Mouse (Mus musculus): Measurements from ENCODE around the gene Ccdc92b. TPM values are rescaled to one million over a fixed set of nuclear protein-coding genes. Genes with fewer than 3 reads are reported as not detected.

Ccdc92b gene
- polyA plus RNA-seq, 1 experiment: not detected

DNA sequence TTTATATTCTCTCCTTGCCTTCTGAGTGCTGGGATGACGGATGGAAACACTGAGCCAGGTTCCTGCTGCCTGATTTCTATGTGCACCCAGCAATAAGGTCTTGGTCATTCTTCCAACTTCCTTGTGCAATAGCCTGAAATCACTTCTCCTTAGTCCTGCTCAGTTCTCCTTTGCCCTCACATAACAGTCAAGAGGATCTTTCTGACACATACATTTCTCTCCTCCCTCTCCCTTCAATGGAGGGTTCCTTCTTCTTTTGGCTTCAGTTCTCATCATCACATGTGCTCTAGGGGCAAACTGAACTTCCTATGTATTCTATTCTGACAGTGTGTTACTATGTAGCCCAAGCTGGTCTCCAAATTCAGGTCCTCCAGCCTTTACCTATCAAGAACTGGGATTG is 28.6 kb downstream of the Ccdc92b start:
- 96% methylated on average over 1 of the region's 1 CpGs for WGBS
- no peak overlapping the region for H3K4me3 ChIP-seq (ENCODE audit: insufficient read depth, low read depth, low read length)
- no peak for TF ChIP-seq POLR2A (IDR thresholded peaks at IDR 0.05; ENCODE audit: insufficient read depth, low read depth, low read length)
- TF ChIP-seq CTCF (IDR thresholded peaks at IDR 0.05; ENCODE audit: insufficient read depth, low read depth, low read length): no peak
- H3K4me1 ChIP-seq (ENCODE audit: control insufficient read depth, insufficient read depth, low read length): peaks cover 21% of the 10 kb centered on the region
- H3K27ac ChIP-seq (ENCODE audit: insufficient read depth, low read depth, low read length): no peak overlapping the region

DNA sequence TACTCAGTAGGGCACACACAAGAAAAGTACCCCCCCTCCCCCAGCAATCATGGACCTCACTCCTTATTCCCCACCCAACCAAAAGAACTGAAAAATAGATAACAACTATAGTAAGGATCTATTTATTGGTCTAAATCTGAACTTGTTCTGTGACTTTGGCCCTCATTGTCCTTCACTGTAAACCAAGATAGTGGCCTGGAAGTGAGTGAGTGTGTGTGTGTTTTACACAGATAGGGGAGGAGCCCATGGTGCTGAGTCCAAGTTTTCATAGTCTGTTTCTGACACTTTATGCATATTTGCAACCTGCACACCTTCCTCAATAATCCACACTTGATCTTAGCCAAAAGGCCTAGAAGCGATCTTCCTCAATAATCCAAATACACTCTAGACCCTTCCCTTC is 29.3 kb downstream of the Ccdc92b start:
- Histone ChIP-seq H3K4me1 (ENCODE audit: control insufficient read depth, insufficient read depth, low read length) (peaks cover 28% of the 10 kb centered on the region), H3K4me3 (ENCODE audit: insufficient read depth, low read depth, low read length) (peak overlapping the region; percentile 78), H3K27ac (ENCODE audit: insufficient read depth, low read depth, low read length) (peak overlapping the region; percentile 54)
- TF ChIP-seq CTCF (IDR thresholded peaks at IDR 0.05; ENCODE audit: insufficient read depth, low read depth, low read length) (no peak), POLR2A (IDR thresholded peaks at IDR 0.05; ENCODE audit: insufficient read depth, low read depth, low read length) (no peak)
- WGBS: 0% methylated on average over 1 of the region's 1 CpGs

DNA sequence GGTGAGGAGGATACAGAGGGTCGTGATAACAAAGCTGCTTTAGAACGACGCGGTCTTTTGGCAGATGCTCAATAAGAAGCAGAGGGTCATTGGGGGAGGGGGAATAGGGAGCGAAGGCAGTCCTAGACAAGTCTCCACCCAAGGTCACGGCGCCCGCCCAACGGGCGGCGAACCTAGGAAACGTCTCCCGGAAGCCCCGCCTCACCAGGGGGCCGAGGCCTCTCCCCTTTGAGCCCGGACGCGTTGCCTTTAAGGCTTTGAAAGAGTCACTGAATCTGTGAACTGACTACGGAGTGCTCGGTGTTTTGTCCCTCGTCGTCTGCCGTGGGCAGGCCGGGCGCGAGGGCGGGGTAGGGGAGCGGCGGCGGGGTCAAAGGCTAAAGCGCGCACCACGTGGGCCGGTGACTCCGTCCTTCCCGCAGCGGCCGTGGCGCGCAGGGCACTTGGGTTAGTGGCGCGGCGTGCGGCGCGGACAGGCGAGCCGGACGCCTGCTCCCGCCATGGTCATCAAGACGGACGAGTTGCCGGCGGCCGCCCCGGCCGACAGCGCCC is 29.8 kb downstream of the Ccdc92b start, which contains the start of gene Cluh:
Gene Cluh (plus strand): TSS at position 401 of the 552 bp plus-strand sequence.
- peak; percentile 42; the same call in 1 of the 2 replicates for TF ChIP-seq POLR2A (IDR thresholded peaks at IDR 0.05; ENCODE audit: insufficient read depth, low read depth, low read length)
- no peak for TF ChIP-seq CTCF (IDR thresholded peaks at IDR 0.05; ENCODE audit: insufficient read depth, low read depth, low read length)
- peak within 1 kb of the TSS; percentile 78 for H3K4me3 ChIP-seq (ENCODE audit: insufficient read depth, low read depth, low read length)
- under 1% methylated on average over 58 of the region's 58 CpGs for WGBS

DNA sequence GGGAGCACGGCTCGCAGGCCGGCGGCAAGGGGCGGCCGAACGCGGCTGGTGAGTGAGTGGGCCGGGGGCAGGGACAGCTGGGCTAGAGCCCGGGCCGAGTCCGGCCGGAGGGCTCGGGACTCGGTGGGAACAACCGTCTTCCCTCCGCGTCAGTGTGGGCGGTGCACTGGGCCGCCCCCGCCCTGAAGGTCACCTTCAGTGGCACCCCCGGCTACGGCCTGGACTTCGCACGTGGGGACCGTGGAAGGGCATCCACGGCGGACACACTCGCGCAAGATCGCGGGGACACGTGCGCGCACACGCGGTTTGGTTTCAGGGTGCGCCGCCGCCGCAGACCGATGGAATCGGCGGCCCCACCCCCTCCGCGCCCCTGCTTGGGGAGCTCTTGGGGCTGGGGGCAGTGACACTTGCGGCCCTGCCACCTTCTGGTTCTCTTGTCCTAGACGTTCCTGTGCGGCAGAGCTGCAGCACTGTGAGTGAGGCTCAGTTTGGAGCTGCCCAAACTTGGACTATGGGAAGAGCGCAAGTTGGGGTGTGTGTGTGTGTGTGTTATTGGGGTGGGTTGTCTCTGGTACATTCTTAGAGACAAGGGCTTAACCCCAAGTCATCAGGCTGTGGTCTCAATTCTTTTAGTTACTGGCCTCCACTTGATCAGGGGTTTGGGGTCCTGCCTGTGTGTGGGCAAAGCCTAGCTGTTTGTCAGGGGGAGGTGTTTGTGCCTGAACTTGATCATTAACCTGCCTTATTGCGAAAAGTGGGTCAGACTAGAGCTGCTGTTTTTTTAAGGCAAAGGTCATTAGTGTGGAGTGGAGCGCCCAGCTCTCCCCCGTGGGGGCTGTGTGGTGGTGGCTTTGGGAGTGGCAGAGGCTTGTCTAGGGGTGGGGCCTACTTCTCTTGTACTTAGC is 30.5 kb downstream of the Ccdc92b start:
- Histone ChIP-seq H3K4me3 (ENCODE audit: insufficient read depth, low read depth, low read length) (peak overlapping the region; percentile 78), H3K4me1 (ENCODE audit: control insufficient read depth, insufficient read depth, low read length) (peaks cover 35% of the 10 kb centered on the region), H3K27ac (ENCODE audit: insufficient read depth, low read depth, low read length) (peak overlapping the region; percentile 2; the same call in 1 of the 2 replicates)
- 1% methylated on average over 53 of the region's 53 CpGs for WGBS
- no peak for TF ChIP-seq CTCF (IDR thresholded peaks at IDR 0.05; ENCODE audit: insufficient read depth, low read depth, low read length)
- no peak for TF ChIP-seq POLR2A (IDR thresholded peaks at IDR 0.05; ENCODE audit: insufficient read depth, low read depth, low read length)

More for the DNA sequence above, 29.8 kb downstream of the Ccdc92b start, which contains the start of gene Cluh:
- H3K27ac ChIP-seq (ENCODE audit: insufficient read depth, low read depth, low read length): peak within 1 kb of the TSS; percentile 54
- peaks cover 30% of the 10 kb centered on the region for H3K4me1 ChIP-seq (ENCODE audit: control insufficient read depth, insufficient read depth, low read length)

DNA sequence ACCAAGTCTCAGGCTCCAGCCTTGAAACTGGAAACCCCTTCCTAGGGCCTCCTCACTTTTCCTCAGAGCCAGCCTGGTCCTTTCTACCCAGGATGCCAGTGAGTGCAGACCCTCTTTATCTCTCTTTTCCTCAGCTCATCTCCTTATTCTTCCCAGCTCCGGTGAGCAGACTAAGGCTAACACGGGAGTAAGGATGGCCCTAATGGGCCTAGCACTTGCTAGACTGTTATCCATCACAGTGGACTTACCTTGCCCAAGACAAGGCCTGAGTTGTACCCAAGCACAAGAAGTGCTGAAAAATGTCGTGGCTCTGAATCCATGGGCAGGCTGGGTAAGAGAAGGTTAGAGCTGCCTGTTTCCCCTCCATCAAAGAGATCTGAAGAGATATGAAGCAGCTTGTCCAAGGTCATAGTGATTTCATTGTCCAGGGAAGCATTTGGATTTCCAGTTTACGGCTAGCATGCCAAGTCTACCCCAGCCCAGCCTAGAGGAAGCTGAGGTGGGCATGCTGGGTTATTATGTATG is 31.2 kb downstream of the Ccdc92b start:
- no peak for TF ChIP-seq POLR2A (IDR thresholded peaks at IDR 0.05; ENCODE audit: insufficient read depth, low read depth, low read length)
- no peak for TF ChIP-seq CTCF (IDR thresholded peaks at IDR 0.05; ENCODE audit: insufficient read depth, low read depth, low read length)
- 46% methylated on average over 4 of the region's 4 CpGs for WGBS
- peaks cover 35% of the 10 kb centered on the region for H3K4me1 ChIP-seq (ENCODE audit: control insufficient read depth, insufficient read depth, low read length)
- no peak overlapping the region for H3K27ac ChIP-seq (ENCODE audit: insufficient read depth, low read depth, low read length)
- H3K4me3 ChIP-seq (ENCODE audit: insufficient read depth, low read depth, low read length): peak overlapping the region; percentile 78

DNA sequence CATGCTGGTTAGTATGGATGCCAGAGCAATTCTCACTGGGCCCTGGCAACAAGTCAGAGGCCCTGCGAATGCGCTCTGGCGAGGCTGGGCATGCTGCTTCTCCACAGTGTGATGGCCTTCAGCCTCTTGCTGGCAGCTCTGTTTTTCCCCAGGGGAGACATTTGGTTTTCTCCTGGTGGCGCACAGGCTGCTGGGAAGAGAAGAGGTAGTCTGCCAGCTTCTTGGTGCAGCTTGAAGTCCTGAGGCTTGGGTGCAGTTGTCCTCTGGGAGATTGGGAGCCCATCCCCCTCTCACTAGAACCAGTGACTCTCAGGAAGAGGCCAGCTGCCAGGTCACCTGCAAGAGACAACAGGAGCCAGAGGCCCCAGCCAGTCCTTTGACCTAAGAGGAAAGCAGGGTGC is 33.4 kb downstream of the Ccdc92b start:
- Histone ChIP-seq H3K4me1 (ENCODE audit: control insufficient read depth, insufficient read depth, low read length) (peaks cover 41% of the 10 kb centered on the region), H3K27ac (ENCODE audit: insufficient read depth, low read depth, low read length) (no peak overlapping the region), H3K4me3 (ENCODE audit: insufficient read depth, low read depth, low read length) (no peak overlapping the region)
- WGBS: 40% methylated on average over 4 of the region's 4 CpGs
- TF ChIP-seq CTCF (IDR thresholded peaks at IDR 0.05; ENCODE audit: insufficient read depth, low read depth, low read length) (no peak), POLR2A (IDR thresholded peaks at IDR 0.05; ENCODE audit: insufficient read depth, low read depth, low read length) (no peak)

DNA sequence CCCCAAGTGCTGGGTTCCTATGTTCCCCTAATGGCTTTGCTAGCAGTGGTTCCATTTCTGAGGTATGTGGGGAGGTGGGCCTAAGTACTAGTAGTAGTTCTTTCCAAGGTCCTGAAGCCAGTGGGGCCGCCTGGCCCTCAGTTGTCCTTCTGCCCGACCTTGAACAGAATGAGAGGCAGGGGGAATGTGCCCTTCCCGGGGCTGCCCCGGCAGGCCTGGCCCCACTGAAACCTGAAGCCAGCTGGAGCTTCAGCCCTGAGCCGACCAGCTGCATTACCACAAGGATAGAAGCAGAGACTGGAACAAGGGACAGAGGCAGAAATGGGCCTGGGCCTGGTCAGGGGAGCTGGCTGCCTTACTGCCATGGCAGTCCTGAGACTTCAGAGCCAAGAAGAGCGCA is 34.0 kb downstream of the Ccdc92b start:
- TF ChIP-seq CTCF (IDR thresholded peaks at IDR 0.05; ENCODE audit: insufficient read depth, low read depth, low read length): no peak
- no peak for TF ChIP-seq POLR2A (IDR thresholded peaks at IDR 0.05; ENCODE audit: insufficient read depth, low read depth, low read length)
- H3K4me1 ChIP-seq (ENCODE audit: control insufficient read depth, insufficient read depth, low read length): peaks cover 41% of the 10 kb centered on the region
- H3K27ac ChIP-seq (ENCODE audit: insufficient read depth, low read depth, low read length): no peak overlapping the region

DNA sequence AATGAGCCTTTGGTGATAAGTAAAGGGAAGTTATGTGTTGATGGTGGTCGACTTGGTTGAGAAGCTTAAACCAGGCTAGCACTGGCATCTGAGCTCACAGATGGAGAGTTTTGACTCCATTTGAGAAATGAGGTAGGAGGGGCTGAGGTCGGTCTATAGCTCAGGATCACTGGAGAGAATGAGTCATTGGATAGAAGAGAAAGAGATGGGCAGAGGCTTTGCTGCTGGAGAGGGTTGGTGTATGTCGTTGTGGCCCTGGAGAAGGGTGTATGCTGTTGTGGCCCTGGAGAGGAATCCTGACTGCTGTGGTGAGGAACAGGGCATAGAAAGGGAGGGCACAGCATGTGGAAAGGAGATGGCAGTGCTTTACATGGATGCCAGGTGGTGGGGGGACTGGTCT is 36.5 kb downstream of the Ccdc92b start:
- peaks cover 34% of the 10 kb centered on the region for H3K4me1 ChIP-seq (ENCODE audit: control insufficient read depth, insufficient read depth, low read length)
- no peak overlapping the region for H3K27ac ChIP-seq (ENCODE audit: insufficient read depth, low read depth, low read length)
- 32% methylated on average over 3 of the region's 3 CpGs for WGBS
- TF ChIP-seq POLR2A (IDR thresholded peaks at IDR 0.05; ENCODE audit: insufficient read depth, low read depth, low read length): no peak
- TF ChIP-seq CTCF (IDR thresholded peaks at IDR 0.05; ENCODE audit: insufficient read depth, low read depth, low read length): no peak
- H3K4me3 ChIP-seq (ENCODE audit: insufficient read depth, low read depth, low read length): no peak overlapping the region

More for the DNA sequence above, 34.0 kb downstream of the Ccdc92b start:
- WGBS: 55% methylated on average over 6 of the region's 6 CpGs
- H3K4me3 ChIP-seq (ENCODE audit: insufficient read depth, low read depth, low read length): no peak overlapping the region

DNA sequence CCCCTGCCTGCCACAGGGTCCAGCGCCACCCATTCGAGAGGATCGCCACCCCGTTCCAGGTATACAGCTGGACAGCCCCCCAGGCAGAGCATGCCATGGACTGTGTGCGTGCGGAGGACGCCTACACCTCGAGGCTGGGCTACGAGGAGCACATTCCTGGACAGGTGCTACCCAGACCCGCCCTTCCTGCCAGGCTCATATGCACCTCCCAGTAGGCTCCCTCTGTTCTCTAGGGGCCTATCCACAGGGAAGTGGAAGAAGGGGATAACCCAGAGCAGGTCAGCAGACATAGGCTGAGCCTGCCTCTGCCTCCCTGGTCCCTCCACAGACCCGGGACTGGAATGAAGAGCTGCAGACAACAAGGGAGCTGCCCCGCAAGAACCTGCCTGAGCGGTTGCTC is 40.9 kb downstream of the Ccdc92b start:
- H3K27ac ChIP-seq (ENCODE audit: insufficient read depth, low read depth, low read length): no peak overlapping the region
- no peak for TF ChIP-seq CTCF (IDR thresholded peaks at IDR 0.05; ENCODE audit: insufficient read depth, low read depth, low read length)
- no peak for TF ChIP-seq POLR2A (IDR thresholded peaks at IDR 0.05; ENCODE audit: insufficient read depth, low read depth, low read length)
- peaks cover 6% of the 10 kb centered on the region for H3K4me1 ChIP-seq (ENCODE audit: control insufficient read depth, insufficient read depth, low read length)
- 94% methylated on average over 13 of the region's 13 CpGs for WGBS
- H3K4me3 ChIP-seq (ENCODE audit: insufficient read depth, low read depth, low read length): no peak overlapping the region

Data from olfactory bulb, adult 2 months (tissue).